15 mouse cellular contexts compared by ENCODE assay signal in genomic region chr1:59825421-59825820, GRCm38 (mm10).
DNase-seq lines count a peak whose midpoint lies in the region; ATAC-seq and TF ChIP-seq lines count a peak whose summit lies in the region.
"Had no signal": no experiment of that assay in that cellular context is flagged by ENCODE, and none has a peak within 500 bp of the region (broad histone marks: within the 10 kb centered on the region; RNA-seq: fewer than 3 reads in every experiment).

No protein-coding gene starts in this region.

- H3K9me3 ChIP-seq in forebrain, embryonic 14.5 days (replicated peaks; ENCODE audit: control insufficient read depth, low read length) = no peaks in the 10 kb centered on the region
- H3K9me3 ChIP-seq in forebrain, embryonic 12.5 days = no peaks in the 10 kb centered on the region
- H3K9me3 ChIP-seq in liver, postnatal 0 days (ENCODE audit: low read length) = no peaks in the 10 kb centered on the region
- H3K9me3 ChIP-seq: liver, embryonic 15.5 days; midbrain, embryonic 10.5 days had no signal

- TF ChIP-seq EP300 in liver, postnatal 0 days (IDR thresholded peaks at IDR 0.05; ENCODE audit: low read depth) = no peak

- intact Hi-C loops in gastrocnemius, adult 2 months (cut with DNase I) = no loop called here

- H3K27me3 ChIP-seq in forebrain, embryonic 14.5 days (replicated peaks; ENCODE audit: control insufficient read depth, insufficient read depth, low read length) = no peaks in the 10 kb centered on the region
- no peaks in the 10 kb centered on the region for H3K27me3 ChIP-seq in forebrain, embryonic 12.5 days
- H3K27me3 ChIP-seq in liver, postnatal 0 days (ENCODE audit: insufficient read depth, low read length) = no peaks in the 10 kb centered on the region
- H3K27me3 ChIP-seq: liver, embryonic 15.5 days; Patski had no signal

- no peak for TF ChIP-seq CTCF in gastrocnemius, adult 2 months (IDR thresholded peaks at IDR 0.05)
- TF ChIP-seq CTCF in liver, postnatal 0 days (IDR thresholded peaks at IDR 0.05; ENCODE audit: low read depth) = no peak

- H3K36me3 ChIP-seq in forebrain, embryonic 14.5 days (ENCODE audit: control insufficient read depth, insufficient read depth, low read length) = peaks cover 13% of the 10 kb centered on the region
- H3K36me3 ChIP-seq in forebrain, embryonic 12.5 days (replicated peaks) = peaks cover 14% of the 10 kb centered on the region
- H3K36me3 ChIP-seq in liver, postnatal 0 days (replicated peaks; ENCODE audit: insufficient read depth, low read length) = no peaks in the 10 kb centered on the region
- H3K36me3 ChIP-seq: liver, embryonic 15.5 days had no signal

- H3K9ac ChIP-seq in forebrain, embryonic 14.5 days (ENCODE audit: low read length) = no peak overlapping the region
- no peak overlapping the region for H3K9ac ChIP-seq in forebrain, embryonic 12.5 days
- H3K9ac ChIP-seq in liver, postnatal 0 days (replicated peaks) = no peak overlapping the region
- H3K9ac ChIP-seq: liver, embryonic 15.5 days had no signal

- DNase-seq in forebrain, embryonic 14.5 days (ENCODE audit: low spot score) = peak; percentile 14
- DNase-seq in kidney, postnatal 36 days = peak; percentile 39 to 65
- DNase-seq in kidney, adult 18-20 months = no peak
- peak; percentile 62 for DNase-seq in gastrocnemius, adult 2 months
- DNase-seq in lung, postnatal 25 days (ENCODE audit: low spot score) = peak; percentile 28
- DNase-seq in liver, postnatal 0 days = no peak
- DNase-seq: cerebellum, adult 9-11 months; left cerebral cortex, postnatal 4 days; right cerebral cortex, postnatal 25 days; thymus, postnatal 4 days had no signal

- no peaks in the 10 kb centered on the region for H3K4me1 ChIP-seq in forebrain, embryonic 14.5 days (ENCODE audit: control insufficient read depth, insufficient read depth, low read length)
- no peaks in the 10 kb centered on the region for H3K4me1 ChIP-seq in forebrain, embryonic 12.5 days
- H3K4me1 ChIP-seq in liver, postnatal 0 days (ENCODE audit: insufficient read depth) = peaks cover 4% of the 10 kb centered on the region; the same call in 1 of the 2 replicates
- H3K4me1 ChIP-seq: midbrain, embryonic 10.5 days had no signal

- ATAC-seq in forebrain, embryonic 14.5 days = no peak
- no peak for ATAC-seq in forebrain, embryonic 12.5 days (ENCODE audit: low FRiP score)
- ATAC-seq in liver, postnatal 0 days = no peak
- ATAC-seq: CD4-positive, CD25-positive, alpha-beta regulatory T cell, adult 4 months; Patski had no signal

- H3K4me2 ChIP-seq in forebrain, embryonic 14.5 days (ENCODE audit: low read length) = no peak overlapping the region
- H3K4me2 ChIP-seq in forebrain, embryonic 12.5 days = no peak overlapping the region
- H3K4me2 ChIP-seq in liver, postnatal 0 days (ENCODE audit: low read depth, low read length) = no peak overlapping the region
- H3K4me2 ChIP-seq: liver, embryonic 15.5 days had no signal

- H3K4me3 ChIP-seq in forebrain, embryonic 14.5 days (ENCODE audit: low read depth, low read length) = no peak overlapping the region
- H3K4me3 ChIP-seq in forebrain, embryonic 12.5 days (replicated peaks) = no peak overlapping the region
- H3K4me3 ChIP-seq in gastrocnemius, adult 2 months = no peak overlapping the region
- no peak overlapping the region for H3K4me3 ChIP-seq in liver, postnatal 0 days (ENCODE audit: low read depth, low read length)
- H3K4me3 ChIP-seq: liver, embryonic 15.5 days; midbrain, embryonic 10.5 days had no signal

- no peak overlapping the region for H3K27ac ChIP-seq in forebrain, embryonic 14.5 days (ENCODE audit: low read depth, low read length)
- H3K27ac ChIP-seq in forebrain, embryonic 12.5 days = no peak overlapping the region
- H3K27ac ChIP-seq in gastrocnemius, adult 2 months = peak overlapping the region; percentile 16; the same call in 1 of the 2 replicates
- H3K27ac ChIP-seq in liver, postnatal 0 days (ENCODE audit: low read depth) = no peak overlapping the region
- H3K27ac ChIP-seq: liver, embryonic 15.5 days; midbrain, embryonic 10.5 days had no signal

Comparison
In these comparisons a context has a peak if more than half of its experiments do, and no peak if none do; other contexts are left out.
1. DNase-seq: peak in forebrain, embryonic 14.5 days (single experiment), kidney, postnatal 36 days (2 of 2), gastrocnemius, adult 2 months (single experiment) and lung, postnatal 25 days (single experiment); none in kidney, adult 18-20 months (single experiment) and liver, postnatal 0 days (single experiment).